Mouse (Mus musculus): ENCODE data around the gene Fgf3. TPM values are rescaled to one million over a fixed set of nuclear protein-coding genes. Genes with fewer than 3 reads are reported as not detected.

Fgf3 gene
- polyA plus RNA-seq, 1 experiment from 2014 or later = 0.31 TPM

DNA sequence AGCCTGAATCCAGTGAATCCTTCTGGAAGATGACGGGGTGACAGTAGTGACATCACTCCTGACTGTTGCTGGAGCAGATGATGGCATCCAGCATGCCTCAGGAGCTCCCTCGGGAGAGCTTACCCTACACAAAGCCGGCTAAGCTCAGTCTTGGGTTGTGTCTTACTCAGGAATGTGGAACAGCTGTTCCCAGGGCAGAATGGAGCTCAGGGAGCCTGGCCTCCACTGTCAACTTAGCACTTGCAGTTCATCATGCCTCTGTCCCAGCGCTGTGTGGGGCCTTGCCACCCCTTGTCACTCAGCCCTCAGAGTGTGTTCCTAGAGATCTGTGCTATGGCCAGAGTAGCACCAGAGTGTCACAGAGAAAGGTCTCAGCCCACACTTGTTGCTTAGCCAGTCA is 26.4 kb upstream of the Fgf3 start:
- ATAC-seq (ENCODE audit: low read depth) (peak; percentile 4; the same call in 1 of the 2 replicates), DNase-seq (no peak)
- Histone ChIP-seq H3K27me3 (peaks cover 11% of the 10 kb centered on the region; the same call in 1 of the 2 replicates), H3K9ac (peak overlapping the region; percentile 41), H3K9me3 (replicated peaks) (no peaks in the 10 kb centered on the region), H3K36me3 (no peaks in the 10 kb centered on the region), H3K4me1 (replicated peaks) (peaks cover 44% of the 10 kb centered on the region), H3K4me3 (replicated peaks) (no peak overlapping the region), H3K4me2 (no peak overlapping the region), H3K27ac (no peak overlapping the region; the same call in 1 of the 2 replicates)
- WGBS (ENCODE audit: insufficient replicate concordance) = 46% methylated on average over 4 of the region's 4 CpGs

DNA sequence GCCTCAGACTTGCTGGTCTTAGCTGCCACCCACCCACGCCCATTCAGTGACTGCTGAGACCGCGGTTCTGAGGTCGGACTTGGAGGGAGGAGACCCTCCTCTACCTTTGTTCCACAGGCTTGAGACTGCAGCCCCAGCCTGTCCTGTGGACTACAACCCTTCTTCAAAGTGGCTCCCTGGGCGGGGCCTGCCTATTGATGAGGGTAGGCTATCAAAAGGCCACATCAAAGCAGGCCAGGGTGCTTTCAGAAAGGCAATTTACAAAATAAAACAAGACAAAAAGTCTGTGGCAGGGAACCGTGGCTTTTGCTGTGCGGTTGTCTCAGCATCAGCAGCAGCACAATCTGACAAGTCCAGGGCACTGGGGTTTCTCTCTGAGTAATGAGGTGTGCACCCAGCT is 16.0 kb upstream of the Fgf3 start:
- WGBS (ENCODE audit: insufficient replicate concordance) = 42% methylated on average over 7 of the region's 7 CpGs
- H3K4me1 ChIP-seq (replicated peaks) = no peaks in the 10 kb centered on the region
- H3K4me2 ChIP-seq = no peak overlapping the region
- no peaks in the 10 kb centered on the region for H3K36me3 ChIP-seq
- H3K27ac ChIP-seq = no peak overlapping the region
- H3K27me3 ChIP-seq = peaks cover 41% of the 10 kb centered on the region
- no peak overlapping the region for H3K9ac ChIP-seq
- ATAC-seq (ENCODE audit: low read depth) (no peak), DNase-seq (no peak)
- H3K9me3 ChIP-seq (replicated peaks) = peaks cover 6% of the 10 kb centered on the region; the same call in 1 of the 2 replicates
- H3K4me3 ChIP-seq (replicated peaks) = no peak overlapping the region

DNA sequence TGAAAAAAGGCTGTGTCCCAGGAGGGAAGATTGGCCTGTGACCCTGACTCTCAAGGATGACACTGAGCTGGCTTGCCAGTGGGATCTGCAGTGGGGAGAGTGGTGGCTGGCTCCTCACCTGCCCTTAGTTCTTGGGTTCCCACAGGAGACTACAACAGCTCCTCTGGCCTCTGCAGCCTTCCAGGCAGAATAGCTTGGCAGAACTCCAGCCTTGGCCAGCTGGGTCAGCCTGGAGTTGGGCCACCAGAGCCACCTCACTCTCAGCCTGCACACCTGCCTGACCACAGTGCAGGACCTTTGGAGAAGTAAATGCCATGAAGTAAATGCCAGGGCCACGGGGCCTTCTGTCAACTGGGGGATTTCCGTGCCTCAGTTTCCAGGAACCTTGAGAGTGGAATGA is 13.9 kb upstream of the Fgf3 start:
- no peaks in the 10 kb centered on the region for H3K4me1 ChIP-seq (replicated peaks)
- no peak overlapping the region for H3K27ac ChIP-seq
- H3K4me2 ChIP-seq = no peak overlapping the region
- no peak overlapping the region for H3K9ac ChIP-seq
- H3K4me3 ChIP-seq (replicated peaks) = no peak overlapping the region
- H3K36me3 ChIP-seq = no peaks in the 10 kb centered on the region
- WGBS (ENCODE audit: insufficient replicate concordance) = 68% methylated on average over 2 of the region's 2 CpGs
- DNase-seq (no peak), ATAC-seq (ENCODE audit: low read depth) (no peak)
- peaks cover 62% of the 10 kb centered on the region for H3K27me3 ChIP-seq
- no peaks in the 10 kb centered on the region for H3K9me3 ChIP-seq (replicated peaks)

DNA sequence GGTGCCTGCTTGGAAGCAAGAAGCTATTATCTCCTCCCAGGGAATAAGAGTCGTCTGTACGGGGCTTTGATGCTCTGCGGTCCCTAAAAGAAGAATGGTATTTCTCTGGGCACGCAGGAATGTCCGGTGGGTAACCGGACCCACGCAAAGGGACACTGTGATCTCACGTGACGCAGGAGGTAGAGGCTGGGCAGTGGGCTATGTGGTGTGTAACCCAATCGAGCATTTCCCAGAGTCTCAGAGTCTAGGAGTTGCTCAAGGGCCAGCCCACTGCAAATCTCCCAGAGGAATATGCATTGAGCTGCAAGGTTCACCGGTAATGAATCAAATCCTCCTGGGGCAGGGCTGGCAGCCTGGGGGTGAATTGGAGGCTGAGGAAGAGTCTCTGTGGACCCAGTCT is 9.5 kb upstream of the Fgf3 start:
- Histone ChIP-seq H3K27me3 (peaks cover 84% of the 10 kb centered on the region), H3K9ac (no peak overlapping the region), H3K4me1 (replicated peaks) (no peaks in the 10 kb centered on the region), H3K4me3 (replicated peaks) (no peak overlapping the region), H3K36me3 (no peaks in the 10 kb centered on the region), H3K27ac (no peak overlapping the region), H3K9me3 (replicated peaks) (no peaks in the 10 kb centered on the region), H3K4me2 (no peak overlapping the region)
- DNase-seq = no peak
- ATAC-seq (ENCODE audit: low read depth) = no peak
- 68% methylated on average over 11 of the region's 11 CpGs for WGBS (ENCODE audit: insufficient replicate concordance)

DNA sequence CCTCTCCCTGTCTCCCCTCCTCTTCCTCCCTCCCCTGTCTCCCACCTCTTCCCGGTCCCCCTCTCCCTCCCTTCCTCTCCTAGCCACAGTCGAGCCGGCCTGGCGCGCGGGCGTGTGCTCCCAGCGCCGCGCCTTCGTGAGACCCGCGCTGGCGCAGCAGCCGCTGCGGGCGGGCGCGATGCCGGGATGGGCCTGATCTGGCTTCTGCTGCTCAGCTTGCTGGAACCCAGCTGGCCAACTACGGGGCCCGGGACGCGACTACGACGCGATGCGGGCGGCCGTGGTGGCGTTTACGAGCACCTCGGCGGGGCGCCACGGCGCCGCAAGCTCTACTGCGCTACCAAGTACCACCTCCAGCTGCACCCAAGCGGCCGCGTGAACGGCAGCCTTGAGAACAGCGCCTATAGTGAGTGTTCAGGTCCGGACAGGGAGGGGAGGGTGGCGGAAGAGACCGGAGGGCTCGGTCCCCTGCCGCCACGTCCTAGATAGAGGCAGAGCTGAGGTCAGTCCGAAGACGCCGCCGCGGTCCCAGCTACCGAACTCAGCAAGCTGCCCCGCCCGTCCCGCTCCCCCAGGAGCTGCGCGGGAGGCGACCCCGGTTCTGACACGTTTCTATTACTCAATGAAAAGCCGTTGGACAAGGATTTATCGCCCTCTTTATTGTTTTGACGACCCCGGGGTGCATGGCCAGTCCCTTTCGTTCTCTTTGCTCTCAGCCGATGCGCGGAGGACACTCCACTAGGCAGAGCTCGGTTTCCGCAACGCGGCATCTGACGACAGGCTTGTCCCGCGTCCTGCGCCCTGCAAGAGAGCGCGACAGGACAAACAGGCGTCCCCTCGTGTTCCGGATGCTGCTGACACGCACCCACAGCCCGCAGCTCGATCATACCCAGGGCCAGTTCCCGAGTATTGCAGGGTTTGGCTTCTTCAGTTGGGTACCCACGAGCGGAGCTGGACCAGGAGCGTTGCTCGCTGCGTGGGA is 930 bp downstream of the Fgf3 start:
- no peak for ATAC-seq (ENCODE audit: low read depth)
- no peaks in the 10 kb centered on the region for H3K36me3 ChIP-seq
- H3K27me3 ChIP-seq = peaks cover 95% of the 10 kb centered on the region
- WGBS (ENCODE audit: insufficient replicate concordance) = under 1% methylated on average over 94 of the region's 94 CpGs
- H3K4me1 ChIP-seq (replicated peaks) = peaks cover 14% of the 10 kb centered on the region
- H3K9ac ChIP-seq = no peak overlapping the region
- H3K9me3 ChIP-seq (replicated peaks) = no peaks in the 10 kb centered on the region
- peak overlapping the region; percentile 43 for H3K4me2 ChIP-seq
- no peak overlapping the region for H3K27ac ChIP-seq
- no peak for DNase-seq
- peak overlapping the region; percentile 32 for H3K4me3 ChIP-seq (replicated peaks)

DNA sequence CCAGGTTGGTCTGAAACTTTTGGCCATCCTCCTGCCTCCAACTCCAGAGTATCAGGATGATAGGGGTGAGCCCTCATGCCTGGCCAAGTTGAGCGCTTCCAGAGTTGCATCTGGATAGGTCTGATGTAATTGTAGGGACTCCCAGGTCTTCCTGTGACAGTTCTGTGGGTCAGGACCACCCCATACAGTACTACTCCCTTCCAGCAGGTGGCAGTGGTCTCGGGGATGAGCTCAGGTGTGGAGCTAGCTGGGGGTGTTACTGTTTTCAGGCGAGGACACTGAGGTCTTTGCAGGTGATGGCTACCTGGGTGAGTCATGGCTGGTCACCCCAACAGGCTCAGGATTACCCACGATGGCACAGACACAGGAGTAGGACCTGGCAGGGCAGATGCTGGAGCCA is 8.3 kb downstream of the Fgf3 start:
- no peaks in the 10 kb centered on the region for H3K9me3 ChIP-seq (replicated peaks)
- no peak for ATAC-seq (ENCODE audit: low read depth)
- H3K4me3 ChIP-seq (replicated peaks) = no peak overlapping the region
- H3K27ac ChIP-seq = no peak overlapping the region
- DNase-seq = no peak
- H3K4me2 ChIP-seq = no peak overlapping the region
- no peak overlapping the region for H3K9ac ChIP-seq
- no peaks in the 10 kb centered on the region for H3K4me1 ChIP-seq (replicated peaks)
- H3K27me3 ChIP-seq = peaks cover 45% of the 10 kb centered on the region
- no peaks in the 10 kb centered on the region for H3K36me3 ChIP-seq
- WGBS (ENCODE audit: insufficient replicate concordance) = 12% methylated on average over 4 of the region's 4 CpGs

DNA sequence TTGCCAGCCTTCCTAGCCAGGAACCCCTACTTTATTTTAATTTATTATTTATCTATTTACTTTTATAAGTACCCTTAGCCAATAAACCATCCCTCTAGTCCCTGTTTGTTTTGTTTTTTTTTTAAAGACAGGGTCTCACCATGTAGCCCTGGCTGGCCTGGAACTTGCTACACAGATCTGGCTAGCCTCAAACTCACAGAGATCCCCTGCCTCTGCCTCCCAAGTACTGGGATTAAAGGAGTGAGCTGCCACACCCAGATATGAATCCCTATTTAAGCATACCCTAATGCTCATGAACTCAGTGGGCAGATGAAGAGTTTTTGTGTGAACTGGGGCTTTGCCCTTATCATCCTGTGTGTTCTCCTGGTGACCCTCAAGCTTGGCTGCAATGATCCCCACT is 9.2 kb downstream of the Fgf3 start, which contains the start of gene Fgf4:
TSS of gene Fgf4 (plus strand) at position 301 of the 400 bp plus-strand sequence.
- no peak for DNase-seq
- Histone ChIP-seq H3K27ac (no peak within 1 kb of the TSS), H3K4me2 (no peak within 1 kb of the TSS), H3K4me3 (replicated peaks) (no peak within 1 kb of the TSS), H3K27me3 (peaks cover 41% of the 10 kb centered on the region), H3K4me1 (replicated peaks) (no peaks in the 10 kb centered on the region), H3K9ac (no peak within 1 kb of the TSS), H3K9me3 (replicated peaks) (no peaks in the 10 kb centered on the region), H3K36me3 (no peaks in the 10 kb centered on the region)
- ATAC-seq (ENCODE audit: low read depth) = no peak

DNA sequence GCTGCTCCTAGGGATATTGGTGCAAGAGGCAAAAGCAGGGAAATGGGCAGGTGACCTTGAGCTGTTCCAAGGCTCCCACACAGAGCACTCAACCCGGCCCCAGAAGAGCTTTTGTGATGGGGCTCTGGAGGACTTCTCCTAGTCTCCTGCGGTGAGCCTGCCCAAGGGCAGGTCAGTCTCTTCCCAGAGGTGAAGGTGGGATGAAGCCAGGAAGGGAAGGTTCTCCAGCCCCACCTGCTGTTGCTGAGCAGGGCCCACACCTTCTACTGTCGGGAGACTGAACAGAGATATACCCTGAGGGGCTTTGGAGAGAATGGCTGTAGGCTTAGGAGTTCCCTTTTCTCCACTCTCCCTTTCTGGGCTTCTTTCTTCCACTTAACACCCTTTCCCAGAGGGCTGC is 13.4 kb downstream of the Fgf3 start:
- Histone ChIP-seq H3K27ac (no peak overlapping the region), H3K36me3 (no peaks in the 10 kb centered on the region), H3K9ac (no peak overlapping the region), H3K9me3 (replicated peaks) (no peaks in the 10 kb centered on the region), H3K4me2 (no peak overlapping the region), H3K27me3 (peaks cover 47% of the 10 kb centered on the region), H3K4me3 (replicated peaks) (no peak overlapping the region), H3K4me1 (replicated peaks) (no peaks in the 10 kb centered on the region)
- ATAC-seq (ENCODE audit: low read depth) = no peak
- WGBS (ENCODE audit: insufficient replicate concordance) = 28% methylated on average over 3 of the region's 3 CpGs
- no peak for DNase-seq

DNA sequence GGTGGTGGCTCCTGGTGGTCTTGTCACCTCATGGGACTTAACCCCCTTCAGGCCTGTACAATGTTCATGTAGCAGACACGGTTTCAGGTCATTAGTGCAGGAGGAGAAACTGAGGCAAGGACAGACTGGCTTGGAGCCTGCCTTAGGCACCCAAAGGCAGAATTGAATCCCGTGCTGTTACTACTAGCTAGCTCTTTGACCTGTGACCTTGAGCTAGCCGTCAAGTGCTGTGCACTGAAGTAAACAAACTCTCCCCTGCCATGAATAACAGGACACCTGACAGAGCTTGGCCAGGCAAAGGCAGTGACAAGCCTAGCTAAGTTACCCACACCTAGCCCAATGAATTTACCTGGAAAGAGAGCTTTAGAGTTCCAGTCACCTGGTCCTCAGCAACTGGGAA is 17.1 kb downstream of the Fgf3 start:
- H3K9ac ChIP-seq = no peak overlapping the region
- WGBS (ENCODE audit: insufficient replicate concordance) = 37% methylated on average over 3 of the region's 3 CpGs

DNA sequence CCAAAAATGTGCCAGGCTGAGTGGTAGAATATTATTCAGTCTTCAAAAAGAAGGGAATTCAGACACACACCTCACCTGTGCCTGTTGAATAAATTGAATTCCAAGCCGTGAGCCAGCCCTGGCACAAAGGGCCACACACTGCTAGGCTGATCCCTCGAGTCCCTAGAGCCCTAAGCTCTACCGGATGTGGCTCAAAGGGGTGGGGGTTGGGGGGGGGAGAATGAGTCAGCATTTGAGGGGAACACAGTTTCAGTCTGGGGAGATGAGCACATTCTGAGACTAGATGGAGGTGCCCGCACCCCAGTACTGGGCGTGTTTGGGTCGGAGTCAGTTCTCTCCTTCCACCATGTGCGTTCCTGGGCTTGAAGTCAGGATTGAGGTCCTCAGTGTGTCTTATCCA is 19.3 kb downstream of the Fgf3 start:
- Histone ChIP-seq H3K36me3 (no peaks in the 10 kb centered on the region), H3K27me3 (peaks cover 76% of the 10 kb centered on the region), H3K27ac (no peak overlapping the region), H3K4me1 (replicated peaks) (no peaks in the 10 kb centered on the region), H3K9me3 (replicated peaks) (no peaks in the 10 kb centered on the region), H3K4me3 (replicated peaks) (no peak overlapping the region), H3K9ac (no peak overlapping the region), H3K4me2 (no peak overlapping the region)
- DNase-seq (no peak), ATAC-seq (ENCODE audit: low read depth) (no peak)
- 63% methylated on average over 7 of the region's 7 CpGs for WGBS (ENCODE audit: insufficient replicate concordance)

More for the DNA sequence above, 17.1 kb downstream of the Fgf3 start:
- Histone ChIP-seq H3K36me3 (no peaks in the 10 kb centered on the region), H3K4me1 (replicated peaks) (no peaks in the 10 kb centered on the region), H3K27ac (no peak overlapping the region), H3K4me2 (no peak overlapping the region), H3K9me3 (replicated peaks) (no peaks in the 10 kb centered on the region), H3K27me3 (peaks cover 66% of the 10 kb centered on the region), H3K4me3 (replicated peaks) (no peak overlapping the region)
- DNase-seq = no peak
- ATAC-seq (ENCODE audit: low read depth) = no peak

DNA sequence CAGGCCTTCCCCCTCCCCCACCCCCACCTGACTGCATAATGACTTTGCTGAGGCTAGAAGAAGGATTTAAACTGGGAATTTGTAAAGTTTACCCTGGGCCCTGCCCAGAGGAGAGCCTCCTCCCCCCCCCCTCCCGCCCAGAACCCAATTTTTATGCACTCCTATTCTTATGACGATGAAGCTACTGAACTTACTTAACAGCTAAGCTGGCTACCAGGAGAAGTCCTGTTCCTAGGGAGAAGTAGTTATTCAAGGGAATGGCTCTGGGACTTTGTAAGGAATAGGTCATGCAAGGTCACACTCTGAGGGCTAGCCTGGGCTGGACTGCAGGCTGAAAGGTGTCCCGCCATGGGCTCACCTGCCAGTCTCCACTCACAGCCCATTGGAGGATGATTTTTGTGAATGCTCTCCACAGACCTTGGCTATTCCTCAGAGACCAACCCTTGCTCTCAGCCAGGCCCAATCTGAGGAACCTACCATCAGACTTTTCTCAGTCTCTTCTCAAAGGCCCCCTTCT is 20.0 kb downstream of the Fgf3 start:
- WGBS (ENCODE audit: insufficient replicate concordance) = 63% methylated on average over 3 of the region's 3 CpGs

DNA sequence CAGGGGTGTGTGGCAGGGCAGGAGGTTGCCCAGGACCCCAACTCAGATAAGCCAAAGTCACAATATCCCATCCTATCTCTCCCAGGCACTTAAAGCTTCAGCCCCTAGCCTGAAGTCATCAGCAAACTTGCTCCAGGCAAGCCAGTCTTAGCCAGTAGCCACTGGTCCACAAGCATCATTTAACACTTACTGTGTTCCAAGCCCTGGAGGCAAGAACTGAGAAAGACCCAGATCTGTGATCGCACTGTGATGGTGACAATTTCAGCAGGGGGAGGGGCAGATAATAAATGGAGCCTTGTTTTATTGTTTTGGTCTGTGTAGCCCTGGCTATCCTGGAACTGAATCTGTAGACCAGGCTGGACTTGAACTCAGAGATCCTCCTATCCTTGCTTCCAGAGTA is 20.8 kb downstream of the Fgf3 start:
- no peaks in the 10 kb centered on the region for H3K36me3 ChIP-seq
- no peak overlapping the region for H3K9ac ChIP-seq
- ATAC-seq (ENCODE audit: low read depth) (no peak), DNase-seq (no peak)
- H3K9me3 ChIP-seq (replicated peaks) = no peaks in the 10 kb centered on the region
- WGBS (ENCODE audit: insufficient replicate concordance) = 92% methylated on average over 1 of the region's 1 CpGs
- no peaks in the 10 kb centered on the region for H3K4me1 ChIP-seq (replicated peaks)
- no peak overlapping the region for H3K4me3 ChIP-seq (replicated peaks)
- peaks cover 85% of the 10 kb centered on the region for H3K27me3 ChIP-seq
- no peak overlapping the region for H3K4me2 ChIP-seq
- no peak overlapping the region for H3K27ac ChIP-seq

More for the DNA sequence above, 20.0 kb downstream of the Fgf3 start:
- H3K9ac ChIP-seq = no peak overlapping the region
- H3K4me3 ChIP-seq (replicated peaks) = no peak overlapping the region
- no peaks in the 10 kb centered on the region for H3K36me3 ChIP-seq
- ATAC-seq (ENCODE audit: low read depth) = no peak
- no peaks in the 10 kb centered on the region for H3K4me1 ChIP-seq (replicated peaks)
- no peak for DNase-seq
- peaks cover 81% of the 10 kb centered on the region for H3K27me3 ChIP-seq
- H3K9me3 ChIP-seq (replicated peaks) = no peaks in the 10 kb centered on the region
- H3K4me2 ChIP-seq = no peak overlapping the region
- H3K27ac ChIP-seq = no peak overlapping the region
